Mouse (Mus musculus): ENCODE measurements around the gene Tgm7.
"Not testable (repeated sequence)": the region's sequence is repeated elsewhere in the genome, so short reads cannot be mapped to it uniquely, and the experiment has no call there.

Tgm7 gene

GRCm38 (mm10) chr2:121109695-121110094, at the start of gene Tgm7:
TSS of gene Tgm7 (minus strand) at chr2:121109795.
- no peak for DNase-seq (ENCODE audit: low spot score)

GRCm38 (mm10) chr2:121153100-121153499, 43.5 kb upstream of the Tgm7 start:
- DNase-seq (ENCODE audit: low spot score), result no peak

GRCm38 (mm10) chr2:121149679-121150078, 40.1 kb upstream of the Tgm7 start:
- no peak for DNase-seq (ENCODE audit: low spot score)

DNA sequence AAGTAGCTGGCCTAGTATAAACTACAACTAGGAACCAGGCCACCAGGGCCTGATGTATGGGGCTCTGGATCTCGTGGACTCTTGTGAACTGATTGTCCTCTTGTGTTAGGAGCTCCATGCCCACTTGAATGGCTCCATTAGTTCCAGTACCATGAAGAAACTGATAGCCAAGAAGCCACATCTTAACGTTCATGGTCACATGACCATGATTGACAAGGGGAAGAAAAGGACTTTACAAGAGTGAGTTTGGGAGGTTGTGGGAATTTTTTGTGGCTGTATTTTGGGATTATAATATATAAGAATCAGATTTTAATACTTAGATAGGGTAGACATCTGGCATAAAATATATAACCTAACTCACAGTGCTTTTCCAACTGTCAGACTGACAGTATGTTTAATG, 32.8 kb upstream of the Tgm7 start:
- DNase-seq (ENCODE audit: low spot score), result no peak

- no peak for DNase-seq (ENCODE audit: low spot score)
These were observed 31.8 kb upstream of the Tgm7 start for GRCm38 (mm10) chr2:121141216-121142035.

- peak; percentile 84 for DNase-seq (ENCODE audit: low spot score)
These were observed 30.7 kb upstream of the Tgm7 start, which contains the start of the genes Adal and Lcmt2 for GRCm38 (mm10) chr2:121140018-121140882. TSS of gene Adal (plus strand) at chr2:121140428. TSS of gene Lcmt2 (minus strand) at chr2:121140653.

DNA sequence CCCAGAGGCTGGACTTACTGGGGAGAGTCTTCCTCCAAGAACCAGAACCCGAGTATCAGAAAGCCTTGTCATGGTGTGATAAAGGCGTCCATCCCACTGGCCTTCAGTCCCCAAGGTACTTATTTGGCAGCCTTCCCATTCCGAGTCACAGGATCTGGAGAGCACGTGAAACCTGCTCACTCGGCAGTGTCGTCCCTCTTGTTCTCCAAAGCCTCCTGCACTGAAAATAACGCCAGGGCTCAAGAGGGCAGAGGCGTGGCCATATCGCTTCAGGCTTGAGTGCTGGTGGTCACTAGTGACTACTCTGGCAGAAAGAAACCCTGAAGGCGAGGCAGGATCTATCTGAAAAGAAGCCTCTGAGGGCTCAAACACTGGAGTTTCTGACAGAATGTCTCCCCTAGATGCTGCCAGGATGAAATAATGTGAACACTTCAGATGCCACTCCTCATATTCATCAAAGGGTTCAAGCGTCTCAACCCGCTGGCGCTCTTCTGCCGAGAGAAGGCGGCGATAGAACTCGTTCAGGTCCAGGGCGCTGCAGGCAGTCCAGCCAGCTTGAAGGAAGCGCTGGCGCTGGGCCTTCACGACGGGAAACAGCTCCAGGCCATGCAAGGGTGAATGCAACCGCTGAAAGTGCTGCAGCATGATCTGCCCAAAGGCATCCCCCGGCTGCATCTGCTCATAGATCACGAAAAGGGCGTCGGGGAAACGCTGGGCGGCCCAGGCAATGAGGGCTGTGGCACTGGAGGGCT, 29.8 kb upstream of the Tgm7 start:
- DNase-seq (ENCODE audit: low spot score), result peak; percentile 8

- no peak for DNase-seq (ENCODE audit: low spot score)
These were observed 27.8 kb upstream of the Tgm7 start for GRCm38 (mm10) chr2:121137371-121137770.

GRCm38 (mm10) chr2:121132822-121133221, 23.2 kb upstream of the Tgm7 start:
- DNase-seq (ENCODE audit: low spot score), result no peak

- no peak for DNase-seq (ENCODE audit: low spot score)
These were observed 19.4 kb upstream of the Tgm7 start for GRCm38 (mm10) chr2:121128865-121129620.

DNA sequence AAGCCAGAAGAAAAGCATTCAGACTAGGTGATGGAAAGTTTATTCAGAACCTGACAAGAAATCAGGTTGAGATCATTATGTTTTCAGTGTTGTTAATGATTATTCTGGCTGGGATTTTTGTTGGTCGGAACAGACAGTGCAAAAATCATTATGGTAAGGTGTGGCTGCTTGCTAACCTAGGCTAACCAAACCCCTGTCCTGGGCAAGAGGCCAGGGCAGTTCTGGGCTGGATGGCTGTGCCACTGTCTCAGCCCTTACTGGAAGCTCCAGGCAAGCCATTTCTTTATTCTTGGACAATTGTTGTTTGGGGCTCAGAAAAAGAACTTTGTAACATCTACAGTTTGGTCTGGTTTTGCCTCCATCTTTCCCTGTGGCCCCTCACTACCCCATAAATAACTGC, 17.9 kb upstream of the Tgm7 start:
- DNase-seq (ENCODE audit: low spot score), result no peak

DNA sequence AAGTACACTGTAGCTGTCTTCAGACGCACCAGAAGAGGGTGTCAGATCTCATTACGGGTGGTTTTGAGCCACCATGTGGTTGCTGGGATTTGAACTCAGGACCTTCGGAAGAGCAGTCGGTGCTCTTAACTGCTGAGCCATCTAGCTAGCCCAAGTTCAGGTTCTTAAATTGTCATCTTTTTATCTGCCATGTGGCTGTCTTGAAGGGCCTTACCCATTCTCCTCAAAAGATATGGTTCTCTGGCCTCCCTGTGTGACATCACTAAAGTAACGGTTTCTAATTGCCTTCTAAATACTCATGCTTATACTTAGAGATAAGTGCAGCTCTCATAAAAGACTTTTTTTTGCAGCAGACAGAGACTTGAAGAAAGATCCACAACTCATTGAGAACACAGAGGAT, 16.7 kb upstream of the Tgm7 start:
- DNase-seq (ENCODE audit: low spot score), result not testable (repeated sequence)

- DNase-seq (ENCODE audit: low spot score), result no peak
These were observed 9.7 kb upstream of the Tgm7 start for GRCm38 (mm10) chr2:121119260-121119659.

- no peak for DNase-seq (ENCODE audit: low spot score)
These were observed 5.8 kb upstream of the Tgm7 start for GRCm38 (mm10) chr2:121115418-121115817.

DNA sequence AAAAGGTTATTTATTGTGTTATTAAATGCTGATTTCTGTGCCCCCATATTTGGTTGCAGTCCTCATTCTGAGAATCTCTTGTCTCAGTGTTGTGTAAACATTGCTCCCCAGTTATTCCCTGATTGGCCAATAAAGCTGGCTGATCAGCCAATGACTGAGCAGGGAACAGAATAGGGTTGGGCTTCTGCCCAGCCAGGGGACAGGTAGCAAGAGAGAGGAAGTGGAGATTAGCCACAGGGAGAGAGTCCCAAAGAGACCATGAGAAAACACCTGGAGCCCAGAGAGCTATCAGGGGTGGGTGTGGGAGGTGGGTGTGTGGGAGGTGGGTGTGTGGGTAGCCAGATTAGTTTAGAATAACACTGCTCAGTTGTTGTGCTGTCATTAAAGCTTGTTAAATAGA, 3.7 kb downstream of the Tgm7 start:
- DNase-seq (ENCODE audit: low spot score), result no peak

- peak; percentile 14 for DNase-seq (ENCODE audit: low spot score)
These were observed 7.5 kb downstream of the Tgm7 start for GRCm38 (mm10) chr2:121102051-121102450.

- no peak for DNase-seq (ENCODE audit: low spot score)
These were observed 19.8 kb downstream of the Tgm7 start for GRCm38 (mm10) chr2:121089751-121090150.

DNA sequence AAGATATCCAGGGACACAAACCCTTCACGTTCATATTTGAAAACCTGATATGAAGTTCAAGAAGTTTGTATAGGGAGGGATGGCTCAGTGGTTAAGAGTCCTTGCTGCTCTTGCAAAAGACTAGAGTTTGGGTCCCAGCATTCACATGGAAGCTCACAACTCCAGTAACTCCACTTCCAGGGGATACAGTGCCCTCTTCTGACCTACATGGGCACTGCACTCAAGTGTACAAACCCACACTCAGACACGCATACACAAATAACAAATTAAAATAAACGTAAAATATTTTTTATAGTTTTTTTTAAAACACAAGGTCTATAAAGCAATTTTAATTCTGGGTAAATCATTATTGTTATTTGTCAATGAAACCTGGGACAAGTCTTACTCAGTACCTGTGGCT, 21.1 kb downstream of the Tgm7 start:
- DNase-seq (ENCODE audit: low spot score), result no peak

GRCm38 (mm10) chr2:121085480-121086185, 24.0 kb downstream of the Tgm7 start, which contains the start of gene Tgm5:
TSS of gene Tgm5 (minus strand) at chr2:121085841.
- no peak for DNase-seq (ENCODE audit: low spot score)

GRCm38 (mm10) chr2:121082626-121083025, 27.0 kb downstream of the Tgm7 start:
- no peak for DNase-seq (ENCODE audit: low spot score)

DNA sequence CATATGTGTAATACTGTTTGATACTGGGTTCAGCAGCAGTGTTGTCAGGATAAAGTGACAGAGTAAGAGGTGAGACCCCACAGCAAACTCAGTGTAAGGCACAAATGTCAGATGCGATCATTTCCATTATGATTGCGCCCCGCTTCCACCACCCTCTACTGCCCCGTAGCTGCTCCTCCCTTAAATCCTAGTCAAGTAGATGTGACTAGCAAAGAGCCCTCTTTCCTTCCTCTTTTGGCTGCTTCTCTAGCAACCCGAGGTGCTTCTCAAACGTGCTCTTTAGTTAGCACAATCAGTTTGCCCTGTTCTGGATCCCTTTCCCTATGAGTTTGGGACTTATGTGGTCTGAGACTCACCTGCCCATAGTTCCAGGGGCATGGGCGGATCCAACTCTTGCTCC, 34.8 kb downstream of the Tgm7 start:
- no peak for DNase-seq (ENCODE audit: low spot score)
